Mouse (Mus musculus): ENCODE results near the gene Tmem211.

DNA sequence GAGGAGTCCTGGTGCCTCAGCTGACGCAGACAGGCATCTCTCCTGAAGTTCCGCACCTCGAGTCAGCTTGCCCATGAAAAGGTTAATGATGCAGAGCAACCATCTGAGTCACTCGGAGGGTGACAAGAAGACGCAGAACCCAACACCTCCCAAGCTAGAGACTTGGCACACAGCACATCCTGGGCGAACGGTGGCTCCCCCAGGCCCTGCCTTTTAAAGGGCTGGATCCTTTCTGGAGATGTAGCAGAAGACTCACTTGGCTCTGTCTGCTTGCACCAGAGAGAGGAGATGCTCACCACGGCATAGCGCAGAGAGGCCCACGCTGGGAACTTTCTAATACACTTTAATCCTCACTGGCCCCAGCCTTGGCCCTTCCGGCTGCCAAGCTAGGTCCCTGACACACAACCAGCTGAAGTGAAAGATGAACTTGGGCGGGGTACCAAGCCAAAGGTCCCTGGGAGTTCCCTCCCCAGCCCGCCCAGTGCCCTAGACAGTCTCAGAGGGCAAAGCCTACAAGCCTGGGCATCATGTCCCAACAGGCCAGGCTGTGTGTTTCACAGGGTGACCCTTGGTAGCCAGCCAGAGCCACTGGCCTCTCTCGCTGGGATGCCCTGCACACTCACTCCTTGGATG is 10.3 kb upstream of the Tmem211 start:
- TF ChIP-seq CTCF (IDR thresholded peaks at IDR 0.05) (no peak), EP300 (IDR thresholded peaks at IDR 0.05) (no peak)
